Mouse (Mus musculus) thymus, postnatal 25 days (tissue): ENCODE results near the gene Nup188.

Experiments used
- DNase-seq: peaks from one replicate; pipeline ENCODE4 v3.0.0; 2022

Gene Nup188

DNA sequence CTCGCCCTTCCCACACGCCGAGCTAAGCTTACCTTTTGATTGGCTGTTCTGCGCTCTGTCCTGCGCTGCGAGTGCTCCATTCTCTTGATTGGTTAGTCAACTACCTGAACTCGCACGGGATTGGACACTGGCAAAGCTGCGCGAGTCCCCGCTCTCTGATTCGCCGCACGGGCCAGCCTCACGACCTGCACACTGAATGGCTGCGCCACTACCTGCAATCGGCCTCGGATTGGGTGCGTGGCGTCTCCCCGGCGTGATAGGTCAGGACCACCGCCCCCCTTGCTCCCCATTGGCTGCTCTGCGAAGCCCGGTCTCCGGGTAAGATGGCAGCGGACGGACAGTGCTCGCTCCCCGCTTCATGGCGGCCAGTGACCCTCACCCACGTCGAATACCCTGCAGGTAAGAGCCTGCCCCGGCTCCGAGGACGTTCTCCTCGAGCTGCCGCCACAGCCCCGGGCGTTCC lies 105.9 kb downstream of the Nup188 start, which contains the start of gene Dolpp1:
Gene Dolpp1 (plus strand): TSS at position 141 of the 463 bp plus-strand sequence.
- DNase-seq: peak; percentile 95

- DNase-seq: no peak
These were observed 106.6 kb downstream of the Nup188 start for GRCm38 (mm10) chr2:30392577-30393369.

GRCm38 (mm10) chr2:30393370-30393656 lies 107.1 kb downstream of the Nup188 start:
- no peak for DNase-seq
